Mouse (Mus musculus) intestine, embryonic 16.5 days (tissue): Measurements from ENCODE around the gene Bcl2a1a. TPM values are rescaled to one million over a fixed set of nuclear protein-coding genes. Genes with fewer than 3 reads are reported as not detected.
A peak's percentile ranks its signal among the peaks of the same experiment; 100 is the strongest.
"Not testable (repeated sequence)": the region's sequence is repeated elsewhere in the genome, so short reads cannot be mapped to it uniquely, and the experiment has no call there.

Experiments used
- ATAC-seq: fragments of 200-750 bp; cut with Nextera tagmentation; 2 replicates; pipeline ENCODE4 v1.8.0; 2017; ENCODE audit warnings: moderate TSS enrichment, moderate library complexity
- H3K27ac ChIP-seq: fragments of 300-500 bp; sonication (generic); 2 replicates; pipeline ENCODE4 v1.5.1; 2014; ENCODE audit warnings: mild to moderate bottlenecking, low read length
- H3K27me3 ChIP-seq: fragments of 300-500 bp; sonication (generic); replicated peaks from 2 replicates; pipeline ENCODE4 v1.6.1; 2014; ENCODE audit warnings: low read length, control low read depth, mixed read lengths; ENCODE audit not compliant: control insufficient read depth, insufficient read depth
- H3K36me3 ChIP-seq: fragments of 300-500 bp; sonication (generic); 2 replicates; pipeline ENCODE4 v1.6.1; 2014; ENCODE audit warnings: low read length, control low read depth; ENCODE audit not compliant: control insufficient read depth, insufficient read depth
- H3K4me1 ChIP-seq: fragments of 300-500 bp; sonication (generic); 2 replicates; pipeline ENCODE4 v1.6.1; 2014; ENCODE audit warnings: low read length, control low read depth, mixed read lengths; ENCODE audit not compliant: control insufficient read depth, insufficient read depth
- H3K4me2 ChIP-seq: fragments of 300-500 bp; sonication (generic); 2 replicates; pipeline ENCODE4 v1.6.1; 2014; ENCODE audit warnings: low read depth, low read length, control low read depth
- H3K4me3 ChIP-seq: fragments of 300-500 bp; sonication (generic); 2 replicates; pipeline ENCODE4 v1.5.1; 2014; ENCODE audit warnings: mild to moderate bottlenecking, low read length
- H3K9ac ChIP-seq: fragments of 300-500 bp; sonication (generic); 2 replicates; pipeline ENCODE4 v1.6.1; 2014; ENCODE audit warnings: low read depth, low read length
- H3K9me3 ChIP-seq: fragments of 300-500 bp; sonication (generic); 2 replicates; pipeline ENCODE4 v1.6.1; 2016; ENCODE audit warnings: low read length, control low read depth; ENCODE audit not compliant: control insufficient read depth
- WGBS: fragments of 180-500 bp; shearing (Covaris S2); extraction: QIAGEN DNeasy Blood & Tissue Kit; methylation state at CpG from one replicate; pipeline ENCODE4 v1.1.7; 2014; 5-methylcytosine and 5-hydroxymethylcytosine counted together
- polyA plus RNA-seq: library from polyadenylated mRNA; unstranded; fragments of >200 nt; fragmentation: Nextera tagmentation; extraction: Ambion mirVana; gene quantifications from 2 replicates; pipeline ENCODE4 v1.2.1, GENCODE M21; 2015

Bcl2a1a gene
- 2.2 and 2.4 TPM in 2 replicates for polyA plus RNA-seq

DNA sequence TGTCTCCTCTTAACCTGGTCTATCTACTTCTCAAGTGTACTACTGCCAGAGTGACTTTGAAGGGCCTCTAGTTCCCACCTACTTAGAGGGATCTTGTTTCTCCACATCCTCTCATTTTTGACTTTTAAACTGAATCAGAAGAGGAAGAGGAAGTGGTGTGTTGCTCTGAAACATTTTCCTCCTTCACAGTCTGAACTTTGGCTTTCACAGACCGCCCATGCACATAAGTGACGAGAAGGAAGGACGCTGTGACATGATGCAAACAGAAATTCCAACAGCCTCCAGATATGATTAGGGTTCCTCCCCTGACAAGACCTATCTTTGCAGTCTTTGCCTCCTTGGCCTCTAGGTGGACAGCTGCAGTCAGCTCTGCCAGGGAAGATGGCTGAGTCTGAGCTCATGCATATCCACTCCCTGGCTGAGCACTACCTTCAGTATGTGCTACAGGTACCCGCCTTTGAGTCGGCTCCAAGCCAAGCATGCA, at the start of gene Bcl2a1a:
TSS of gene Bcl2a1a (plus strand) at position 231 of the 484 bp plus-strand sequence.
- H3K9ac ChIP-seq, H3K36me3 ChIP-seq, H3K9me3 ChIP-seq, H3K27me3 ChIP-seq, ATAC-seq, H3K27ac ChIP-seq, H3K4me3 ChIP-seq, H3K4me2 ChIP-seq, H3K4me1 ChIP-seq: not testable (repeated sequence)
- WGBS = 90% methylated on average over 5 of the region's 5 CpGs

DNA sequence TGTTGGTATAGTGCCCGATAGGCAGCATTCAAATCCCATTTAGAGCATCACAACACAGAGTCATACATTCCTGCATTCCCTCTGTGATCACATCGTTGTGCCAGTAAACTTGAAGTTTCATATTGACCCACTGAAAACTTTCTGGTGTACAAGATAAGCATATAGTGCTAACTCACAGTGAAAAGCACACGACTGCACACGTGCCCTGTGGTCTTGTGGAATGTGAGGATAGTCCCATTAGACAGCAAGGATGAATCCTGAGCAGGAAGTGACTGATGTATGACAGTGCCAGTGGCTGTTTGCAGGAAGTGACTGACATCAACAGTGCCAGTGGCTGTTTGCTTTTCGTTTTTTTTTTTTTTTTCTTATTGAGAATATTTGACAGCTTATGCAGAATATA, 40.1 kb upstream of the Bcl2a1a start:
- not testable (repeated sequence) for H3K36me3 ChIP-seq, H3K9ac ChIP-seq, H3K27ac ChIP-seq, H3K4me1 ChIP-seq, H3K4me3 ChIP-seq, H3K9me3 ChIP-seq, H3K4me2 ChIP-seq, ATAC-seq, H3K27me3 ChIP-seq
- WGBS = 80% methylated on average over 4 of the region's 5 CpGs

DNA sequence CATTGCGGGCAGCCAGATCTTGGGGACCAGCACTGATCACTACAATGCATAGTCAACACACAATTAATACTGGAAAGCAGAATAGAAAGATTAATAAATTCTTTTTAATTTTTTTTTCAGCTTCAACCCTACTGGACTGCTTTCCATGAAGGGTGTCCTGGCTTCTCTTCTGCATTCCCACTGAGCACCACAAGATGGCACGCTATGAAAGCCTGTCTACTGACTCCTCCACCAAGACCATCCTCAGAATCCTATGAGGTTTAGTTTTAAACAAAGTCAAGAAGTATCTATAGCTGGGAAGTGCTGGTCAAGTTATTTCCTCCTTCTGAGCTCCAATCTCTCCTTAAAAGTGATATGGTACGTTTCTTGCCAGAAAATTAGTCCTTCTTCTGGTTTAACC, 18.4 kb upstream of the Bcl2a1a start:
- not testable (repeated sequence) for H3K4me1 ChIP-seq, H3K27ac ChIP-seq

DNA sequence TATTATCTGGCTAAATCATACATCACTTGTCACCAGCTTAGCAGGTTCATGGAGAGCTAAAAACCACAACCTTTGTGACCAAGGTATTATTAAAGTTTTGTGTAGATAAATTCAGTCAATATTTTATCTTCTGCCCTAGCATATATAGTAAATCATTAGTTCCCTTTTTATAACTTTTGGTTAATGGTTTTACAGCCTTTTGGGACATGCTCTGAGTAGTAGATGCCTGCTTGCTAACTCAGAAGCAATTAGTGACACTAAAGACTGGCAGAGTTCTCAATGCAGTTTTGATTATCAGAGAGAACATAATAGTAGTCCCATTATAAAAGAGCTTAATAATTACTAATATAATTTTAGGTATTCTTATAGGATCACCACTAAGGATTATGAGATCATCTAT, 5.2 kb upstream of the Bcl2a1a start:
- ATAC-seq = peak; percentile 77
- not testable (repeated sequence) for H3K9me3 ChIP-seq, H3K9ac ChIP-seq, H3K27me3 ChIP-seq, H3K4me3 ChIP-seq, H3K4me2 ChIP-seq, H3K36me3 ChIP-seq, H3K4me1 ChIP-seq, H3K27ac ChIP-seq

More for the DNA sequence above, 18.4 kb upstream of the Bcl2a1a start:
- H3K36me3 ChIP-seq, H3K4me3 ChIP-seq, H3K9ac ChIP-seq, H3K4me2 ChIP-seq, ATAC-seq, H3K27me3 ChIP-seq, H3K9me3 ChIP-seq: not testable (repeated sequence)
- 11% methylated on average over 1 of the region's 3 CpGs for WGBS

DNA sequence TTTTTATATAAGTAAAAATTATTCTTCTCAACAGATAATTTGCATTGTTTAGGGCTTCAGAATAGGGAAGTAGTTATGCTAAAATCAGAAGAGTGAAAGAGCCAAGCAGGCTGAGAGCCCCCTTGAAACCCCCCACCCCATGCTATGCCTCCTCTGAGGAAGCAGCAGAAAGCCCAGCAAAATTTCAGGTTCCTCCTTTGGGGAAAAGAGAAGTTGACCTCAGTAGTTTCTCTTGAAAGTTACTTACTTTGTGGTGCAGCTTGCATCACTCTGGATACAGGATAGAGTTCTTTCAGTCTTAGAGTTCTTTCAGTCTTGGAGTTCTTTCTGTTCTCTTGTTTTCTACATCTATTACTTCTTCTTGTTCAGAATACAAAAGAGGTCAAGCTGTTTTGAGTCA, 3.5 kb upstream of the Bcl2a1a start:
- H3K4me3 ChIP-seq, H3K9ac ChIP-seq, H3K36me3 ChIP-seq, H3K27ac ChIP-seq, H3K4me2 ChIP-seq, H3K4me1 ChIP-seq, H3K9me3 ChIP-seq, ATAC-seq, H3K27me3 ChIP-seq: not testable (repeated sequence)

DNA sequence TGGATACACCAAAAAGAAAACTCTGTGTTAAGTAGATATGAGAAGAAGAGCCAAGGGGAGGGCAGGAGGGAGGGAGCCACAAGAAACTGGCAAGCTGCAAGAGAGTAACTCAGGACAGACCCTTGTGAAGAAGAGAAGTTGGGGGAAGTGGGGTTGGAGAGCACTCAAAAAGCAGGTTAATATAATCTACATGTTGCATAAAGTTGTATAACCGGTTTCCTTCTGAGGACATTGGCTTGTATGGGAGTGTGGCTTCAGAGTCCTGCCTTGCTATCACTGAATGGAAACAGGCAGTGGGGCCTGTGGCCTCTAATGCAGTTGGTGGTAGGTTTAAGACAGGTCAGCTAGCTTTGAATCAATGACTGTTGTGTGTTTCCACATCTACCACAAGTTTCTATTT, 1.5 kb upstream of the Bcl2a1a start:
- not testable (repeated sequence) for H3K27me3 ChIP-seq, H3K4me3 ChIP-seq, H3K4me2 ChIP-seq, H3K27ac ChIP-seq, H3K36me3 ChIP-seq, H3K9me3 ChIP-seq, H3K9ac ChIP-seq, H3K4me1 ChIP-seq
- no CpG with 5 or more reads among the region's 1 CpGs for WGBS
- ATAC-seq = peak; percentile 90

DNA sequence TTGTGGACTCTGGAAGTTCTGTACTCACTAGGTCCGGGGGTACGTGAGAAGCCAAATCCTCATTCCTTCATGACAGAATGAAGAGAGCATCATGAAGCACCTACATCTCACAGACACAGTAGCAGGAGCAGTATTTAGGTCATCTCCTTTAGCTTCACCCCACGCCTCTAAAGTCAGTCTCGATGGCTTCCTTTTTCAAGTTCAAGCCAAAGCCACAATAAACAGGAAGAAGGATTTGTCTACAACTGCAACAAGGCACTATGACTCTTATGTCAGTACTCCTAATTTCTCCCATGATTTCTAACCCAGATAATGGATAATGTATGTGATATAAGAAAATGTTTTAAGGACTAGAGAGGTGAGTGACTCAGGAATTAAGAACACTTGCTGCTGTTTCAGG, 665 bp upstream of the Bcl2a1a start:
- not testable (repeated sequence) for H3K4me2 ChIP-seq, H3K4me3 ChIP-seq, H3K36me3 ChIP-seq, H3K9ac ChIP-seq, H3K27me3 ChIP-seq, H3K9me3 ChIP-seq, H3K4me1 ChIP-seq, ATAC-seq, H3K27ac ChIP-seq
- WGBS = 97% methylated on average over 2 of the region's 4 CpGs

DNA sequence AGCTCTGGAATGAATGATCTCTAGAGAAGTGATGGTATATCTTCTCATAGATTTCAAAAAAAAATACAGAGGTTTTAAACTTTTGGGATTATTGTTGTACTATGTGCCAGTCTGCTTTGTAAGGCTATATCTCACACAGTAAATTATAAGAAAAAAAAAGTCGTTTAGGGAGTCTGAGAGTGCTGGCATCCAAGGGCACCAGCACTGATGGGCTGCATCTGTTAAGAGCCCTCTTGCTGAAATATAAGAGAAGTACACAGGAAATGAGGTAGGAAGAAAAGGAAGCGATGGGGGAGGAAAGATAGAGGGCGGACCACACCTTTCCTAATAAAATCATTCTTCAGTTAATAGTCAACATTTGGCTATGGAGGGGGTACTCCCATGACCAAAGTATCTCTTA, 2.2 kb downstream of the Bcl2a1a start:
- 80% methylated on average over 3 of the region's 3 CpGs for WGBS
- ATAC-seq = no peak
- H3K9me3 ChIP-seq = no peaks in the 10 kb centered on the region

DNA sequence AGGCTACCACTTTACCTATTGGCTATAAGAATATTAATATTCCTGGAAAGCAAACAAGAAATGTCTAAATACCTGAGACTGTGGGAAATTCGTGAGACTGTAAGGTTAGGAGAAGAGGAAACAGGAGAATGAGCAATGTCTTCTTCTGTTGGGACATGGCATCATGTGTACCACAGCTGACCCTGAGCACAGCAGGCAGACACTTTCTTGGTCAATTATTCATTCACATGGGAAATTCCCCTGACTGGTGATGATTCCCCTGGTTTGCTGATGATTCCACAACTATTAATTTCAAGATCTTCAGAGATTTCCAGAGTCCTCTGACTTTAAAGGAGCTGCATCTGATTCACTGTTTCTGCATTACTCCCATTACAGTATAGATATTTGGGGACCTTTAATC, 3.3 kb downstream of the Bcl2a1a start:
- H3K36me3 ChIP-seq, H3K4me2 ChIP-seq, H3K9me3 ChIP-seq, H3K4me1 ChIP-seq, H3K4me3 ChIP-seq, H3K27me3 ChIP-seq, H3K9ac ChIP-seq, H3K27ac ChIP-seq, ATAC-seq: not testable (repeated sequence)
- 54% methylated on average over 1 of the region's 1 CpGs for WGBS

More for the DNA sequence above, 2.2 kb downstream of the Bcl2a1a start:
- Histone ChIP-seq H3K27ac (no peak overlapping the region), H3K36me3 (no peaks in the 10 kb centered on the region), H3K4me2 (no peak overlapping the region), H3K9ac (no peak overlapping the region), H3K27me3 (no peaks in the 10 kb centered on the region), H3K4me3 (no peak overlapping the region), H3K4me1 (no peaks in the 10 kb centered on the region)

DNA sequence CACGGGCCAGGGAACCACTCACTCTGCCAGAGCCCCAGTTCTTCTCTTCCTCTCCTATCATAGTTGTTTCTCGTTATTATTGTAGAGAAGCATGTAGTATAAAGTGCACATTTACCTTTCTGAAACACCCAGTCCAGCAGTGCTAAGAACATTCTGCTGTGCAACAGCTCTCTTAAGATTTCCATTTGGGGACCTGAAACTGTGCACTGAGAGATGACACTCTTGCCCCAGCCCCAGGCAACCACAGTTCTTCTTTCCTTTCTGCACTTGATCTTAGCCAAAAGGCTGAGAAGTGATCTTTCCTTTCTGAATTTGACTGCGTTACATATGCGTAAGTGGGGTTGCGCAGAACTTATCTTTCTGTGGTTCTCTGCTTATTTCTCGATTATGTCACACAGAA, 9.8 kb downstream of the Bcl2a1a start:
- not testable (repeated sequence) for H3K4me2 ChIP-seq, H3K36me3 ChIP-seq, H3K9ac ChIP-seq, H3K27me3 ChIP-seq, H3K9me3 ChIP-seq, H3K4me3 ChIP-seq, H3K27ac ChIP-seq, H3K4me1 ChIP-seq, ATAC-seq
- no CpG with 5 or more reads among the region's 6 CpGs for WGBS
